Mouse (Mus musculus): ENCODE measurements around the gene Tbc1d1. TPM values are rescaled to one million over a fixed set of nuclear protein-coding genes. Genes with fewer than 3 reads are reported as not detected.

The Tbc1d1 gene
- polyA plus RNA-seq, 1 experiment from 2014 or later, result 12.2 TPM

DNA sequence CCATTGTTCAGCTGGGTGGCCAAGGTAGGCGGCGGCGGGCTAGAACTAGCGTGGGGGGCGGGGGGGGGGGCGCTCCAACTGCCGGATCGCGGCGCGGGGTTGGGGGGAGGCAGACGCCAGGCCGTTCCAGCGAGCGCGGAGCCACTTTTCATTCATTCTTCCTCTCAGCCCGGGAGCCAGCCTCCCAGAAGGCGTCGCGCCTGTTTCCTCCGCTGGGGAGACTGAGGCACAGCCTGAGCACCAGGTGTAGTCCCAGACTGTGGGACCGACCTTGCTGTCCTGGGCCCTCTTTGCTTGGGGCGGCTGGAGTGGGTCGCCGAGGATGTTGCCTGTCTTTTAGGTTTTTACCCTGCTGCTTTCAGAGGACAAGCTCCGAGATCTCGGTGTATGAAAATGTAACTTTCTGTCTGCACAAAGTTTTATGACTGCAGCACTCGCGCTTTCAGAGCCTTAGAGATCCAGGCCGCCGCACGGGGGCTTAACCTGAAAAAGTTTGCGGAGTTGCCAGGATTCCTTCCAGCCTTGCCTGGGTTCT is 74.5 kb downstream of the Tbc1d1 start:
- Histone ChIP-seq H3K4me2 (replicated peaks) (peak overlapping the region; percentile 82), H3K27ac (replicated peaks) (peak overlapping the region; percentile 39), H3K9me3 (no peaks in the 10 kb centered on the region), H3K4me3 (peak overlapping the region; percentile 61), H3K9ac (replicated peaks) (peak overlapping the region; percentile 57), H3K36me3 (no peaks in the 10 kb centered on the region), H3K4me1 (peaks cover 6% of the 10 kb centered on the region), H3K27me3 (no peaks in the 10 kb centered on the region)
- ATAC-seq (replicated peaks), result peak; percentile 75
- under 1% methylated on average over 31 of the region's 33 CpGs for WGBS

DNA sequence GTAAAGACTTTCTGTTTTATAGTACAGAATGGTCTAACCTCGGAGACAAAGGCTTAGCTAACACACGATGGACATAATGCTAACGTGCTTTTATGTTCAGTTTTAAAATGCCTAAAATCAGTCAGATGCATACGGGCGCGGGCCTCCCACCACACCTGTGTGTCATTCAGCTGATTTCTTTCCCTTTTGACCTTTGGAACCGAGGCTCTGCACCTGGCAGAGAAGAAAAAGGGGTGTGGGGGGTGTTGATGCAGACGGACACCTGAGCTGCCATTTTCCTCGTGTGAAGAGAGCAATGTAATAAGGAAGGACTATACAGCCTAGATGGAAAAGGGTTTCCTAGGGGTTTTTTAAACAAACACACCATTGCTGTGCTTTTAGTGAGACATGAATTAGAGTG is 76.8 kb downstream of the Tbc1d1 start:
- Histone ChIP-seq H3K4me1 (peaks cover 9% of the 10 kb centered on the region), H3K4me3 (no peak overlapping the region), H3K27me3 (no peaks in the 10 kb centered on the region), H3K9me3 (no peaks in the 10 kb centered on the region), H3K9ac (replicated peaks) (no peak overlapping the region), H3K27ac (replicated peaks) (no peak overlapping the region), H3K36me3 (no peaks in the 10 kb centered on the region), H3K4me2 (replicated peaks) (no peak overlapping the region)
- ATAC-seq (replicated peaks), result no peak
- 81% methylated on average over 9 of the region's 9 CpGs for WGBS

DNA sequence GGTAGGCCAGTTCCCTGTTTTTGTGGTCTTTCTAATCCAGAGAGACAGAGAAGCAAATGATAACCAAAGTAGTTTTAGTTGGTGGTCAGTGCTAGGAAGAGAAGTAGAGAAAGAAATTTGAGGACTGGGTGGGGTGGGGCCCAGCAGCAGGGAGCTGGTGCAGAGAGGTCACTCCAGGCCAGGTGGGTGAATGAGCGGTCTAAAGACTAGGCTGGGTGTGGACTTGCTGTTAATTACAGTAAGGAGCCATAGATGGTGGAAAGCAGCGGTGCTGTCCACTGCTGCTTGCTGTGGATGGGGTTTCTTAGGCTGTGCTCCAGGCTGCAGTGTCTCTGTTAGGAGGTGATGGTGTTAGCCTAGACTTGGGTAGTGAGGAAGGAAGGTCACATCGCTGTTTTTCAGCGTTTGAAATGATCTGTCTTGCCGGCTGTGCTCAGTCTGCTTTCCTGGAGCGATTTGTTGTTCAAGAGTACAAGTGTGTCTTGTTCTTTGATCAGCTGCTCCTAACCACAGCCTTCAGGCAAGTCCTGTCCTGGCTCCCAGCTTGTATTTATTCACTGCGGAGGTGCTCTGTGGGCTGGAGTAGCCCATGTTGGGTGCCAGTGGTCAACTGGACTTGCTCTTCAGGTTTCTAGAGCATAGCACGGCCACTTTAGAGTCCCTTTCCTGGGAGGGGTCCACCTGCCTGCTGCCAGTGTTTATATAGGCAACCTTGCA is 78.3 kb downstream of the Tbc1d1 start:
- Histone ChIP-seq H3K9ac (replicated peaks) (no peak overlapping the region), H3K4me2 (replicated peaks) (no peak overlapping the region), H3K36me3 (no peaks in the 10 kb centered on the region), H3K27me3 (no peaks in the 10 kb centered on the region), H3K27ac (replicated peaks) (no peak overlapping the region), H3K4me3 (no peak overlapping the region), H3K4me1 (peaks cover 9% of the 10 kb centered on the region), H3K9me3 (no peaks in the 10 kb centered on the region)
- no peak for ATAC-seq (replicated peaks)
- 80% methylated on average over 8 of the region's 8 CpGs for WGBS

DNA sequence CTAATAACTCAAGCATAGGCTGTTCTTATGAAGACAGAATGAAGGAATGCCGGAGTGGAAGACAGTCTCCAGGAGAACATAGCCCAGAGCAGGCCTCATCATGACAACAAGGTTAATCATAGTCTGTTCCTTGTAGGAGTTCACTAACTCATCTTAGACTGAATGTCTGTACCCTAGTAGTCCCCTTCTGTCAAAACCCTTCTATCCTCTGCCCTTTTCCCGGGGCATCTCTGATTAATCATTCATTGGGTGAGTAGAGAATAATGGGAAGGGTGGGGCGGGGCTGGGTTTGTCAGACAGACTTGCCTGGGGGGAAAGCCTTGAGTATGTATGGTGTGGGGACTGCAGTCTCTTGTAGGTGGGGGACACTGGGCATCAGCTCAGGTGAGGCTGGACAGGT is 79.1 kb downstream of the Tbc1d1 start:
- Histone ChIP-seq H3K4me1 (peaks cover 9% of the 10 kb centered on the region), H3K9ac (replicated peaks) (no peak overlapping the region), H3K27me3 (no peaks in the 10 kb centered on the region), H3K4me2 (replicated peaks) (no peak overlapping the region), H3K4me3 (no peak overlapping the region), H3K9me3 (no peaks in the 10 kb centered on the region), H3K36me3 (no peaks in the 10 kb centered on the region), H3K27ac (replicated peaks) (no peak overlapping the region)
- WGBS, result 76% methylated on average over 3 of the region's 3 CpGs
- ATAC-seq (replicated peaks), result no peak

DNA sequence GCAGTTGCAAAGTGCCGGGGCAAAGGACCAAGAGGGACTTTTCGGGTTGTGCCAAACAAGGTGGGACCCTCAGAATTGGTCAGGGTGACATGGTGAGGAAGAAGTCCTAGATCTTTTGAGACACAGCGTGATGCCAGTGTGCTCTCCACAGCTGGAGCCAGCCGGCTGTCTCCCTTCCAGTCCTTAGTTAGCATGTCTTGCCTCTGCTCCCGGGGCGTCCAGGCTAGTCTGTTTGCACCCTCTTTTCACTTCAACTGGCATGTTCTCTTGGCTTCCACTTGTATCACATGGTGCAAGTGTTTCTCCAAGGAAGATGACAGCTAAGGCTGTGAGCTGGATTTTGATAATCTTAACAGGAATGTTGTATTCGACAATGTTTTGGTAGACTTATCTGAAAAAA is 80.5 kb downstream of the Tbc1d1 start:
- H3K9me3 ChIP-seq, result no peaks in the 10 kb centered on the region
- H3K27me3 ChIP-seq, result no peaks in the 10 kb centered on the region
- WGBS, result 65% methylated on average over 7 of the region's 7 CpGs

DNA sequence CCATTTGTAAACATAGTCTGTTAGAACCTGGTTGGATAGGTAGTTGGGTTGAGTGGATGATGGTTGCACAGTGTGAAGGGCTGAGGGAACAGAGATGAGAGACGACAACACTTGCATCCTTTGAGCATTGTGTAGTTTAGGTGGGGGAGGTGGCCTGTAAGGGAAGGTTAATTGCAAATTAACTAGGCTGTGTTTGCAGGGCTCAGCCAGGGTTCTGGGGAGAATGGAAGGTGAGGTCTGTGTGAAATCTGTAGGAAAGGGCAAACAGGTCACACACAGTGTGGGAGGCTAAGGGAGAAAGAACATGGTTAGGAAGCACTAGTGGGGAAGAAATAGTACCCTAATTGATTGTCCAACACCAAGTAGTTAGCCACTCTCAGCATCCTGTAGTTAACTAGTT is 81.2 kb downstream of the Tbc1d1 start:
- no peak overlapping the region for H3K4me2 ChIP-seq (replicated peaks)
- no peak overlapping the region for H3K27ac ChIP-seq (replicated peaks)
- no peaks in the 10 kb centered on the region for H3K36me3 ChIP-seq
- 20% methylated on average over 1 of the region's 1 CpGs for WGBS
- H3K9me3 ChIP-seq, result no peaks in the 10 kb centered on the region
- H3K9ac ChIP-seq (replicated peaks), result no peak overlapping the region
- ATAC-seq (replicated peaks), result no peak
- H3K4me3 ChIP-seq, result no peak overlapping the region
- no peaks in the 10 kb centered on the region for H3K27me3 ChIP-seq
- peaks cover 3% of the 10 kb centered on the region; the same call in 1 of the 2 replicates for H3K4me1 ChIP-seq

More for the DNA sequence above, 80.5 kb downstream of the Tbc1d1 start:
- Histone ChIP-seq H3K4me1 (peaks cover 3% of the 10 kb centered on the region; the same call in 1 of the 2 replicates), H3K9ac (replicated peaks) (no peak overlapping the region), H3K4me2 (replicated peaks) (no peak overlapping the region), H3K4me3 (no peak overlapping the region), H3K27ac (replicated peaks) (no peak overlapping the region), H3K36me3 (no peaks in the 10 kb centered on the region)
- ATAC-seq (replicated peaks), result no peak

DNA sequence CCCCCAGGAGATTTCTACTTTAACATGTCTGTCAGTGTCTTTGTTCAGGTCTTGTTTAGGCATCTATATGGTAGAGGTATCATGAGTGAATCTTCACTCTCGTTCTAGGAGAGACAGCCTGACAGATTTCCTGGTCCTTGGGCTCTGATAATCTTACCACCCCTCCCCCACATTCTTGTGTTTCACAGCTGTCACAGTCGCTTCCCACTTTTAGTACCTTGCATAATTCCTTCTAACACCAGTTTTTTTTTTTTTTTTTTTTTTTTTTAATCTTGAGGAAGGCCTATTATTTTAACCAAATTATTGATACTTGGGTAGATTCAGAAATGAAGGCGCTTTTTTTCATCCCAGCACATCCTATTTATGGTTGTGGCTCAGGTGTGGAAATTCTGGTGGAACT is 81.6 kb downstream of the Tbc1d1 start:
- no peak overlapping the region for H3K4me3 ChIP-seq
- no peaks in the 10 kb centered on the region for H3K36me3 ChIP-seq
- H3K4me1 ChIP-seq, result peaks cover 3% of the 10 kb centered on the region; the same call in 1 of the 2 replicates
- no peak for ATAC-seq (replicated peaks)
- no peaks in the 10 kb centered on the region for H3K27me3 ChIP-seq
- no peak overlapping the region for H3K4me2 ChIP-seq (replicated peaks)
- 60% methylated on average over 3 of the region's 3 CpGs for WGBS
- no peaks in the 10 kb centered on the region for H3K9me3 ChIP-seq
- no peak overlapping the region for H3K9ac ChIP-seq (replicated peaks)
- no peak overlapping the region for H3K27ac ChIP-seq (replicated peaks)

DNA sequence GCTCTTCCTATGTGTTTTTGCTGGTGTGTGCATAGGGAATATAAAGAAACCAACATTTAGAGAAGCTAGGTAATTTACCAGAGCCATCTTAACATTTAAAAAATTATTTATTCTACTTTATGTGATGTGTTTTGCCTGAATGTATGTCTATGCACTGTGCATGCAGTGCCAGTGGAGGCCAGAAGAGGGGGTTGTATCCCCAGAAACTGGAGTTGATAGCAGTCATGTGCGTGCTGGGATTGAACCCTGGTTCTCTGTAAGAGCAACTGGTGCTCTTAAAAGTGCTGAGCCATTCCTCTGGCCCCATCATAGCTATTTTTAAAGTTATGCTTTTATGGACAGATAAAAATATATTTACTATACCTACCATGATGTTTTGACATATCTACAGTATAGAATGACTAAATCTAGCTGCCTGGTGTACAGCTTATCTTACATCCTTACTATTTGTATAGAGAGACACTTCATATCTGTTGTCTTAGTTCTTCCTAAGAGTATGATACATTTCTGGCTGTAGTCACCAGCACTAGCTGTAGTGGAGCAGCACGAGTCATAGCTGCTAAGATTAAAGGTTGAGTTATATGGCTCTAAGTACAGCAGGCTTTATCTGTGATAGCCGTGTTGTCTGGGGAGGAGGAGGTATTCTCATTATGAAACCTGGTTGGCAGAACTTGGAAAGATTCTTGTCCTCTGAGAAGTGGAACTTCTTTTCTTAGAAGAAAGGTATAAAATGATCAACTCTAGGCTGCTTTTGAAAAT is 83.0 kb downstream of the Tbc1d1 start:
- Histone ChIP-seq H3K9me3 (no peaks in the 10 kb centered on the region), H3K27ac (replicated peaks) (no peak overlapping the region), H3K4me1 (peaks cover 3% of the 10 kb centered on the region; the same call in 1 of the 2 replicates), H3K27me3 (no peaks in the 10 kb centered on the region), H3K4me3 (no peak overlapping the region), H3K4me2 (replicated peaks) (no peak overlapping the region), H3K9ac (replicated peaks) (no peak overlapping the region), H3K36me3 (no peaks in the 10 kb centered on the region)
- WGBS, result 93% methylated on average over 3 of the region's 3 CpGs
- ATAC-seq (replicated peaks), result no peak

DNA sequence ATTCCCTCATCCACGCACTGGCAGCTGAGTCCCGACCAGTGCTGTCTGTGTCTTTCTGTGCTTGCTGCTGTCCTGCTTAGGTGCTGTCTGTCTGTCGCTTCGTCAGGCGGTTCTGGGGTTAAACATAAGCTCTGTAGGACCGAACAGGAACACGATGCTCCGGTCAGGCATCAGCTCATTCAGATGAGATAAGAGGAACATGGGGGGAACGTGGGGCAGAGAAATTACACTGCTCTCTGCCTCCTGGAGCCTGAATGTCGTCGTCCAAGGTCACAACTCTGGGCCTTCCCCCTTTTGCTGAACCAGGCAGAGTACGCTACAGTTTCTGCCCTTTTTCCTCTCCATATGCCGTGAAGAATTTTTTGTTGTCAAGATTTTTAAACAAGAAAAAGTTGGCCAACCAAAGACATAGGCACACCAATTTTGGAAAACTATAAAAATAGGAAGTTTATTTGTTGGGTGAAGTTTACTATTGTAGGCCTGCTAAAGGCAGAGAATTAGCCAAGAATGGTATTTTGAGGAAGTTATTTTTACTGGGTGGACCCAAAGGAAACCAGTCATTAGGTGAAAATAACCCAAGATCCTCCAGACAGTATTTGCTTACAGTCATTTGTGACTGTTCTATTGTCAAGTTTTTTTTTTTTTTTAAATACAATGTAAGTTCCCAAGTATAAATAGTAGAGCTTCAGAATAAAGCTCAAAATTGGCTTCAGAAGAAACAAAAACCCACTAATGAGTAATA is 85.0 kb downstream of the Tbc1d1 start:
- Histone ChIP-seq H3K27me3 (no peaks in the 10 kb centered on the region), H3K9ac (replicated peaks) (no peak overlapping the region), H3K36me3 (no peaks in the 10 kb centered on the region), H3K27ac (replicated peaks) (no peak overlapping the region), H3K4me1 (peaks cover 3% of the 10 kb centered on the region; the same call in 1 of the 2 replicates), H3K9me3 (no peaks in the 10 kb centered on the region), H3K4me2 (replicated peaks) (no peak overlapping the region), H3K4me3 (no peak overlapping the region)
- ATAC-seq (replicated peaks), result no peak
- WGBS, result 87% methylated on average over 13 of the region's 13 CpGs

DNA sequence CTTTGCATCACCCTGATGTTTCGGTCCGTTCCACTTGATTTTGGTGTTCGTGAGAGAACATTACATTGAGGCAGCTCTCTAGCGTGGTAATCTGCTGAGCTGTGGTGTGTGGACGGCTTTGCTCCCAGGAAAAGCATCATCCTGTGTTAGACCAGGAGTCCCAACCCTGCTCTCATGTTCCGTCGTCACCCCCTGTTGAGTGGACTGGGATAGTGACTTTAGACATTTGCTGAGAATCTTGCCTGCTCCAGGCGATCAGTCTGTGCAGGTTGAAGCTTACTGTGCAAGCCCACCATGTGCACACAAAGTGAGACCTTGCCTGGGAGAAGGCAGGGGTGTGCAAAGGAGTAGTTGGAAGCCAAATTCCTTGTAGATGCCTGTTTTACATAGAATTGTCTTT is 85.8 kb downstream of the Tbc1d1 start:
- Histone ChIP-seq H3K36me3 (no peaks in the 10 kb centered on the region), H3K4me3 (no peak overlapping the region), H3K27me3 (no peaks in the 10 kb centered on the region), H3K9ac (replicated peaks) (no peak overlapping the region), H3K4me1 (no peaks in the 10 kb centered on the region), H3K27ac (replicated peaks) (no peak overlapping the region), H3K9me3 (no peaks in the 10 kb centered on the region), H3K4me2 (replicated peaks) (no peak overlapping the region)
- no peak for ATAC-seq (replicated peaks)
- WGBS, result 87% methylated on average over 8 of the region's 8 CpGs

DNA sequence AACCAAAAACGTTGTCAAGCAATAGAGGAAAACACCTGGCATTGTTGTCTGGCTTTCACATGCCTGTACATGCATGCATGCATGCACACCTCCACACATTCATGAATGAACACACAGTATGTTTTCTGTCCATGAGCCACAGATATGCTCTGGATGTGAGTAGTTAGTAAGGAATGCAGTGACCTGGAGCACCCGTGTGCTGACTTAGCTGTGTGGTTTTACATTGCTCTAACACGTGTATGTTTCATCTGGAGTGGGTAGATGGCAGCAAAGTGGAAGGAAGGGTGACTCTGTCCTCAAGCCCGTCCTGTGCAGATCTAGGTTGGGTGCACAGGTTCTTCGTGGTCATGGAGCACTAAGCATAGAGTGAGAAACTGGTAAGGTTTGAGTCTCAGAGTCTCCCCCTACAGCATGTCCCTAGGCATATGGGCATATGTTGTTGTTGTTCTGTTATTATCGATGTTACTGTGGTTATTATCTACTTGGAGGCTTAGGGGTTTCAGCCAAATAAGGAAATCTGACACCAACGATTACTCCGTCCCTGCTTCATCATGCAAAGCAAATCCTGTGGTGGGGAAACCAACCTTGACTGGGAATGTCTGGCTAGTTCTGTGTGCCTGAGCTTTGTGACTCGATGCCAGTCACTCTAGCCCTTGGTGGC is 86.8 kb downstream of the Tbc1d1 start:
- H3K4me2 ChIP-seq (replicated peaks), result no peak overlapping the region
- H3K9me3 ChIP-seq, result no peaks in the 10 kb centered on the region
- no peak for ATAC-seq (replicated peaks)
- no peak overlapping the region for H3K4me3 ChIP-seq
- H3K9ac ChIP-seq (replicated peaks), result no peak overlapping the region
- WGBS, result 66% methylated on average over 9 of the region's 9 CpGs
- H3K36me3 ChIP-seq, result no peaks in the 10 kb centered on the region
- H3K27ac ChIP-seq (replicated peaks), result no peak overlapping the region
- no peaks in the 10 kb centered on the region for H3K27me3 ChIP-seq
- H3K4me1 ChIP-seq, result no peaks in the 10 kb centered on the region

All from forebrain, embryonic 15.5 days (tissue).